26 mouse cellular contexts compared by ENCODE assay signal in genomic region chr14:15204284-15204683, GRCm38 (mm10).
"Had no signal": no experiment of that assay in that cellular context is flagged by ENCODE, and none has a peak within 500 bp of the region (broad histone marks: within the 10 kb centered on the region; RNA-seq: fewer than 3 reads in every experiment).

No protein-coding gene starts in this region.

- DNase-seq: gastrocnemius, adult 2 months; gastrocnemius, postnatal 10 days; gastrocnemius, postnatal 25 days; heart, adult 11 months; heart, adult 2 months; heart, postnatal 14 days; heart, postnatal 36 days; kidney, adult 11 months; kidney, adult 2 months; kidney, adult 9 months; kidney, postnatal 14 days; kidney, postnatal 36 days; layer of hippocampus, adult 9-11 months; layer of hippocampus, postnatal 36 days; liver had no signal

- H3K4me2 ChIP-seq: heart, embryonic 11.5 days; heart, embryonic 13.5 days; heart, embryonic 15.5 days; hindbrain, embryonic 13.5 days; hindbrain, embryonic 15.5 days; kidney, embryonic 15.5 days; limb, embryonic 12.5 days had no signal

- H3K4me1 ChIP-seq: heart, embryonic 13.5 days; heart, embryonic 15.5 days; hindbrain, embryonic 13.5 days; hindbrain, embryonic 15.5 days; kidney, embryonic 15.5 days; limb, embryonic 12.5 days had no signal

- H3K4me3 ChIP-seq: gastrocnemius, adult 2 months; heart, adult 2 months; heart, embryonic 13.5 days; heart, embryonic 15.5 days; hindbrain, embryonic 13.5 days; hindbrain, embryonic 15.5 days; kidney, embryonic 15.5 days; limb, embryonic 10.5 days; limb, embryonic 12.5 days had no signal

- ATAC-seq: hindbrain, postnatal 0 days; intestine, embryonic 16.5 days had no signal

- H3K27ac ChIP-seq: gastrocnemius, adult 2 months; heart, adult 2 months; heart, embryonic 13.5 days; heart, embryonic 15.5 days; hindbrain, embryonic 13.5 days; hindbrain, embryonic 15.5 days; hindbrain, postnatal 0 days; kidney, embryonic 15.5 days; kidney, postnatal 0 days; limb, embryonic 10.5 days; limb, embryonic 12.5 days had no signal

- H3K36me3 ChIP-seq: heart, embryonic 13.5 days; heart, embryonic 15.5 days; hindbrain, embryonic 13.5 days; hindbrain, embryonic 15.5 days; kidney, embryonic 15.5 days; limb, embryonic 10.5 days; limb, embryonic 12.5 days had no signal

- H3K9me3 ChIP-seq: heart, embryonic 13.5 days; heart, embryonic 15.5 days; hindbrain, embryonic 13.5 days; hindbrain, embryonic 15.5 days; kidney, embryonic 15.5 days; limb, embryonic 10.5 days; limb, embryonic 12.5 days had no signal

- H3K27me3 ChIP-seq: heart, embryonic 13.5 days; heart, embryonic 15.5 days; hindbrain, embryonic 13.5 days; hindbrain, embryonic 15.5 days; kidney, embryonic 15.5 days; limb, embryonic 12.5 days had no signal

- H3K9ac ChIP-seq: heart, embryonic 13.5 days; heart, embryonic 15.5 days; hindbrain, embryonic 13.5 days; hindbrain, embryonic 15.5 days; kidney, embryonic 15.5 days; limb, embryonic 12.5 days had no signal
